Mouse (Mus musculus) thymus, adult 2 months (tissue): ENCODE data around the gene Galntl5. TPM values are rescaled to one million over a fixed set of nuclear protein-coding genes. Genes with fewer than 3 reads are reported as not detected.
"Not testable (repeated sequence)": the region's sequence is repeated elsewhere in the genome, so short reads cannot be mapped to it uniquely, and the experiment has no call there.

ENCODE experiments used
- DNase-seq: peaks from one replicate; pipeline ENCODE4 v3.0.0; 2021
- H3K27ac ChIP-seq: fragments of 200-500 bp; 2 replicates; pipeline ENCODE4 v1.5.1; 2012; ENCODE audit warnings: low read length, control low read depth; ENCODE audit not compliant: control insufficient read depth, insufficient read depth
- H3K27me3 ChIP-seq: fragments of 200-500 bp; 2 replicates; pipeline ENCODE4 v1.6.1; 2012; ENCODE audit warnings: mild to moderate bottlenecking, low read length, moderate library complexity, mixed read lengths; ENCODE audit not compliant: control insufficient read depth, insufficient read depth
- H3K36me3 ChIP-seq: fragments of 200-500 bp; 2 replicates; pipeline ENCODE4 v1.6.1; 2012; ENCODE audit warnings: mild to moderate bottlenecking, low read length, moderate library complexity; ENCODE audit not compliant: control insufficient read depth, insufficient read depth
- H3K4me1 ChIP-seq: fragments of 200-500 bp; replicated peaks from 2 replicates; pipeline ENCODE4 v1.6.1; 2012; ENCODE audit warnings: low read length; ENCODE audit not compliant: control insufficient read depth, insufficient read depth
- H3K4me3 ChIP-seq: fragments of 200-500 bp; 2 replicates; pipeline ENCODE4 v1.5.1; 2012; ENCODE audit warnings: mild to moderate bottlenecking, low read length, control low read depth, moderate library complexity; ENCODE audit not compliant: control insufficient read depth, insufficient read depth
- CTCF ChIP-seq: fragments of 200-500 bp; IDR thresholded peaks from 2 replicates; pipeline ENCODE4 v1.5.1; 2012; ENCODE audit warnings: mild to moderate bottlenecking, control low read depth, low read length, moderate library complexity, borderline replicate concordance; ENCODE audit not compliant: control insufficient read depth, poor library complexity, insufficient read depth; ENCODE audit errors: extremely low read depth
- POLR2A ChIP-seq: fragments of 200-500 bp; IDR thresholded peaks from 2 replicates; pipeline ENCODE4 v1.6.1; 2012; ENCODE audit warnings: mild to moderate bottlenecking, low read length, control low read depth, moderate library complexity; ENCODE audit not compliant: control insufficient read depth, poor library complexity, insufficient read depth; ENCODE audit errors: extremely low read depth
- WGBS: fragments of 180-500 bp; shearing (Covaris S2); methylation state at CpG from one replicate; pipeline ENCODE4 v1.1.7; 2018; 5-methylcytosine and 5-hydroxymethylcytosine counted together
- polyA plus RNA-seq: library from polyadenylated mRNA; depleted of rRNA; stranded (reverse); fragments of >200 nt; gene quantifications from 2 replicates; pipeline ENCODE4 v1.2.3, GENCODE M21; 2012

Galntl5 gene
- polyA plus RNA-seq, 1 experiment: not detected

DNA sequence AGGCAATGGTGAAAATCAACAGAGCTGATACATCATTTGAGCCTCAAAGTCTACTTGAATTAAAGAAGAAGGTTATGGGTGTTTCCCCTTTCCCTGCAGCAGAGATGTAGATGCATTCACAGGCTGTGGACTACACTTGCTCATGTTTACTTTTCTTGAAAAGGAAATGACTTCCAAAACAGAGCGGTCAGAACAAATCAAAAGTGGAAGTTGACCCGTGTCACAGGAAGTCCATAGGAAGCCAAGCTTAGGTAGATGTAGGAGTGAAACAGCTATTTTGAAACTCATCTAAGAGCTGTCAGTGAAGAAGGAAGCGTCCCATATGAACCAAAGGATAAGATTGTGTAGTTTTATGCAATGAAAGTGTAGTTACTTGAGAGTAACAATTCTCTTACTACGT lies 14.6 kb upstream of the Galntl5 start:
- DNase-seq: no peak
- no peak overlapping the region for H3K4me3 ChIP-seq
- no peak overlapping the region for H3K27ac ChIP-seq
- H3K27me3 ChIP-seq: no peaks in the 10 kb centered on the region
- no peaks in the 10 kb centered on the region for H3K4me1 ChIP-seq
- TF ChIP-seq CTCF (no peak), POLR2A (no peak)
- 30% methylated on average over 4 of the region's 4 CpGs for WGBS
- H3K36me3 ChIP-seq: no peaks in the 10 kb centered on the region

DNA sequence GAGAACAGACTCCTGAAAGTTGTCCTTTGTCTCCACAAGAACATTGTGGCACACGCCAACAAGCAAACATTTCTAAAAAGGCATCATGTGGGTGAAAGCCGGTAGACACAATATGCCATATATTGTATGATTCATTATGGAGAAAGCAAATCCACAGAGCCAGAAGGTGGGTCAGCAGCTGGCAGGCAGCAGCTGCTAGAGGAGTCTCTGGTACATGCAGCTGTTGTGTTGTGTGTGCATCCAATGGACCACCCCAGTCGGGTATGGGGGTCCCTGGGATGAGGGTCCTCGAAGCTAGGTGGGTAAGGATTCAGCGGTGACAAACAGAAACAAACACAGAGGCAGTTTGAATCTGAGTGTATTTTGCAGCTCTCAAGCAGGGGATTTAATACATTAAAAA lies 3.3 kb upstream of the Galntl5 start:
- not testable (repeated sequence) for H3K27ac ChIP-seq, H3K27me3 ChIP-seq, H3K36me3 ChIP-seq, H3K4me3 ChIP-seq, H3K4me1 ChIP-seq, DNase-seq
- 95% methylated on average over 5 of the region's 5 CpGs for WGBS

GRCm38 (mm10) chr5:25178543-25178942 lies 2.7 kb upstream of the Galntl5 start:
- H3K4me1 ChIP-seq, H3K27me3 ChIP-seq, DNase-seq, H3K27ac ChIP-seq, H3K36me3 ChIP-seq, H3K4me3 ChIP-seq: not testable (repeated sequence)
- 96% methylated on average over 4 of the region's 4 CpGs for WGBS

GRCm38 (mm10) chr5:25179284-25179683 lies 2.0 kb upstream of the Galntl5 start:
- no peaks in the 10 kb centered on the region for H3K27me3 ChIP-seq
- WGBS: 97% methylated on average over 4 of the region's 4 CpGs
- no peak overlapping the region for H3K27ac ChIP-seq
- H3K4me1 ChIP-seq: no peaks in the 10 kb centered on the region
- no peak for DNase-seq
- no peak for TF ChIP-seq POLR2A
- TF ChIP-seq CTCF: no peak
- no peaks in the 10 kb centered on the region for H3K36me3 ChIP-seq
- no peak overlapping the region for H3K4me3 ChIP-seq

DNA sequence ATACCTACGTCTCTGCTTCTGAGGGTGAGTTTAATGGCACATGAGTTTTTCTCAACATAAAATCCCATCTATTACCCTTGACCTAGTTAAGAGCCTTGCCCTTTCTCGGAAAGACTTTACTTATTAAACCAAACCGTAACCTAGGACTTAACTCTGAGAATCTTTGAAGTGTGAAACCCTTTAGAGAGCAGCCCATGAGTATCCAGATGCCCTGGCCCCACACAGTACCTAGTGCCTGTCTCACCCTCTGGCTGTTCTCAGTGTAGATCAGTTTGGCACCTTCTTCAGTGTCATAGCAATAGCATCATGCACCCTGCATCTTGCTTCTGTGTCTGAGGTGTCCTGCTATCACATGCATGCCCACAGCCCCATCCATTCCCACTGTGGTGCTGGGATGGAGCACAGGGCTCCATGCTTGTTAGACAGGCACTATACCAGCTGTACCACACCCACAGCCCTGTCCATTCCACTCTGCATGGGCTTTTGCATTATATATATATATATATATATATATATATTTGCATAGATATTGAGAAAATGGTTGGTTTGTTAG lies 1.2 kb upstream of the Galntl5 start:
- Histone ChIP-seq H3K27me3 (no peaks in the 10 kb centered on the region), H3K4me1 (no peaks in the 10 kb centered on the region), H3K27ac (no peak overlapping the region), H3K4me3 (no peak overlapping the region), H3K36me3 (no peaks in the 10 kb centered on the region)
- WGBS: 96% methylated on average over 3 of the region's 3 CpGs
- TF ChIP-seq POLR2A (no peak), CTCF (no peak)
- no peak for DNase-seq

GRCm38 (mm10) chr5:25183595-25183994 lies 2.3 kb downstream of the Galntl5 start:
- Histone ChIP-seq H3K4me1 (no peaks in the 10 kb centered on the region), H3K4me3 (no peak overlapping the region), H3K36me3 (no peaks in the 10 kb centered on the region), H3K27ac (no peak overlapping the region), H3K27me3 (no peaks in the 10 kb centered on the region)
- no peak for DNase-seq
- no peak for TF ChIP-seq CTCF
- TF ChIP-seq POLR2A: no peak
- 97% methylated on average over 4 of the region's 4 CpGs for WGBS

DNA sequence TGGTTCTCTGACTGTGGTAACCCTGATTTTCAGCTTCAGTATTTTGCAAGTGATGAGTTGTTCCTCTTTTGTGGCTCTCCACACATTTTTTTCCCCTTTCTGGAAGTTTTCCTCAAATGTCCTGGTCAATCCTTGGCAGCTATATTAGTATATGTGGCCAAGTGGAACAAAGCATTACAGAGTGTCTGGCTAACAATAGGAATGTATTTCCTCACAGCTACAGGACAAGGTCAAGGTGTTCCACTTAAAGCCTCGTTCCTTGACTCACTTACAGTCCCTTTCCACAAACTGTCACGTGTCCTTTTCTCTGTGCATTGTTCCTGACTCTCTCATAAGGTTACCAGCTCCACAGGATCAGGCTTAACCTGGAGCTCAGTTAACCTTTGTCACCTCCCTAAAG lies 3.3 kb downstream of the Galntl5 start:
- H3K4me1 ChIP-seq: no peaks in the 10 kb centered on the region
- TF ChIP-seq POLR2A (no peak), CTCF (no peak)
- H3K4me3 ChIP-seq: no peak overlapping the region
- no peak overlapping the region for H3K27ac ChIP-seq
- no peaks in the 10 kb centered on the region for H3K36me3 ChIP-seq
- 75% methylated on average over 2 of the region's 2 CpGs for WGBS
- DNase-seq: no peak
- no peaks in the 10 kb centered on the region for H3K27me3 ChIP-seq

DNA sequence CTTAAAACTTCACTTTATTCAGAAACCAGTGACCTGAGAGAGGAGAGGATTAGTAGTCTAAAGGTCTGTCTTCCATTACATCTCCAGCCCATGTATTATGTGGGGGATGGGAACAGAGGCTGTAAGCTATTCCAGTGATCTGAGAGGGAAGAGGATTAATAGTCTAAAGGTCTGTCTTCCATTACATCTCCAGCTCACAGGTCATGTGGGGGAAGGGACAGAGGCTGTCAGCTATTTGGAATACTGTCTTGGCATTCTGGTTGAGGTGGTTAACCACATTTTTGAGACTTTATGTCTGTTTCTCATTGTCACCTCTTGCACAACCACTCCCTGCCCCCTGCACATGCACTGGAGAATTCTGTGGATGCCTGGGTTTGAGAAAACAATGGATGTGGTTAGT lies 6.5 kb downstream of the Galntl5 start:
- Histone ChIP-seq H3K4me1 (no peaks in the 10 kb centered on the region), H3K36me3 (no peaks in the 10 kb centered on the region), H3K4me3 (no peak overlapping the region), H3K27ac (no peak overlapping the region), H3K27me3 (no peaks in the 10 kb centered on the region)
- no peak for DNase-seq
- no peak for TF ChIP-seq POLR2A
- no peak for TF ChIP-seq CTCF
